Mouse (Mus musculus) kidney, embryonic 14.5 days (tissue): ENCODE data around the gene Tmtc4. TPM values are rescaled to one million over a fixed set of nuclear protein-coding genes. Genes with fewer than 3 reads are reported as not detected.

Source experiments
- ATAC-seq: fragments of 200-750 bp; cut with Nextera tagmentation; 2 replicates; pipeline ENCODE4 v1.8.0; 2017; ENCODE audit warnings: moderate number of reproducible peaks, mild to moderate bottlenecking, moderate TSS enrichment, moderate library complexity; ENCODE audit not compliant: low FRiP score, low TSS enrichment
- H3K27ac ChIP-seq: fragments of 300-500 bp; sonication (generic); 2 replicates; pipeline ENCODE4 v1.5.1; 2014; ENCODE audit warnings: low read depth, mild to moderate bottlenecking, low read length, moderate library complexity, mixed read lengths
- H3K27me3 ChIP-seq: fragments of 300-500 bp; sonication (generic); 2 replicates; pipeline ENCODE4 v1.6.1; 2014; ENCODE audit warnings: mild to moderate bottlenecking, low read length; ENCODE audit not compliant: control insufficient read depth, insufficient read depth
- H3K36me3 ChIP-seq: fragments of 300-500 bp; sonication (generic); 2 replicates; pipeline ENCODE4 v1.6.1; 2014; ENCODE audit warnings: low read length, mixed read lengths; ENCODE audit not compliant: control insufficient read depth, insufficient read depth
- H3K4me1 ChIP-seq: fragments of 300-500 bp; sonication (generic); 2 replicates; pipeline ENCODE4 v1.6.1; 2014; ENCODE audit warnings: low read length, mixed read lengths; ENCODE audit not compliant: control insufficient read depth, insufficient read depth
- H3K4me2 ChIP-seq: fragments of 300-500 bp; sonication (generic); replicated peaks from 2 replicates; pipeline ENCODE4 v1.6.1; 2014; ENCODE audit warnings: low read depth, mild to moderate bottlenecking, low read length
- H3K4me3 ChIP-seq: fragments of 300-500 bp; sonication (generic); 2 replicates; pipeline ENCODE4 v1.5.1; 2014; ENCODE audit warnings: mild to moderate bottlenecking, low read length
- H3K9ac ChIP-seq: fragments of 300-500 bp; sonication (generic); 2 replicates; pipeline ENCODE4 v1.6.1; 2014; ENCODE audit warnings: low read depth, mild to moderate bottlenecking, low read length, moderate library complexity
- H3K9me3 ChIP-seq: fragments of 300-500 bp; sonication (generic); 2 replicates; pipeline ENCODE4 v1.6.1; 2016; ENCODE audit warnings: low read length; ENCODE audit not compliant: control insufficient read depth
- WGBS: fragments of 180-500 bp; shearing (Covaris S2); extraction: QIAGEN DNeasy Blood & Tissue Kit; methylation state at CpG from one replicate; pipeline ENCODE4 v1.1.7; 2014; 5-methylcytosine and 5-hydroxymethylcytosine counted together
- polyA plus RNA-seq: library from polyadenylated mRNA; unstranded; fragments of >200 nt; fragmentation: Nextera tagmentation; extraction: Ambion mirVana; gene quantifications from 2 replicates; pipeline ENCODE4 v1.2.1, GENCODE M21; 2014

Gene Tmtc4
- 37.6 and 50.7 TPM in 2 replicates for polyA plus RNA-seq

GRCm38 (mm10) chr14:122983226-122984215 is at the start of gene Tmtc4:
Gene Tmtc4, minus strand, starts transcription at chr14:122984035.
- Histone ChIP-seq H3K9me3 (no peaks in the 10 kb centered on the region), H3K9ac (peak within 1 kb of the TSS; percentile 89), H3K4me2 (peak within 1 kb of the TSS; percentile 76), H3K27me3 (no peaks in the 10 kb centered on the region), H3K36me3 (no peaks in the 10 kb centered on the region), H3K4me3 (peak within 1 kb of the TSS; percentile 81), H3K27ac (peak within 1 kb of the TSS; percentile 93), H3K4me1 (peaks cover 15% of the 10 kb centered on the region)
- peak; percentile 99 for ATAC-seq
- 1% methylated on average over 42 of the region's 54 CpGs for WGBS

GRCm38 (mm10) chr14:123032435-123032834 is 48.6 kb upstream of the Tmtc4 start:
- Histone ChIP-seq H3K4me2 (no peak overlapping the region), H3K4me3 (no peak overlapping the region), H3K9ac (no peak overlapping the region), H3K4me1 (no peaks in the 10 kb centered on the region), H3K27me3 (no peaks in the 10 kb centered on the region), H3K36me3 (no peaks in the 10 kb centered on the region), H3K9me3 (0 out of 2 replicates have a peak, but pooled peaks cover 2% of the 10 kb centered on the region), H3K27ac (no peak overlapping the region)
- no peak for ATAC-seq
- WGBS = 63% methylated on average over 1 of the region's 1 CpGs

GRCm38 (mm10) chr14:123027876-123028275 is 44.0 kb upstream of the Tmtc4 start:
- Histone ChIP-seq H3K4me1 (no peaks in the 10 kb centered on the region), H3K4me3 (no peak overlapping the region), H3K36me3 (no peaks in the 10 kb centered on the region), H3K9ac (no peak overlapping the region), H3K27me3 (no peaks in the 10 kb centered on the region), H3K9me3 (0 out of 2 replicates have a peak, but pooled peaks cover 2% of the 10 kb centered on the region), H3K4me2 (no peak overlapping the region), H3K27ac (no peak overlapping the region)
- 0 out of 2 replicates have a peak, but pooled peaks have one; percentile 24 for ATAC-seq
- WGBS = 32% methylated on average over 2 of the region's 2 CpGs

GRCm38 (mm10) chr14:123022981-123023380 is 39.1 kb upstream of the Tmtc4 start:
- Histone ChIP-seq H3K27ac (no peak overlapping the region), H3K27me3 (no peaks in the 10 kb centered on the region), H3K4me1 (no peaks in the 10 kb centered on the region), H3K36me3 (no peaks in the 10 kb centered on the region), H3K9me3 (no peaks in the 10 kb centered on the region), H3K4me2 (no peak overlapping the region), H3K4me3 (no peak overlapping the region), H3K9ac (no peak overlapping the region)
- ATAC-seq = peak; percentile 85

DNA sequence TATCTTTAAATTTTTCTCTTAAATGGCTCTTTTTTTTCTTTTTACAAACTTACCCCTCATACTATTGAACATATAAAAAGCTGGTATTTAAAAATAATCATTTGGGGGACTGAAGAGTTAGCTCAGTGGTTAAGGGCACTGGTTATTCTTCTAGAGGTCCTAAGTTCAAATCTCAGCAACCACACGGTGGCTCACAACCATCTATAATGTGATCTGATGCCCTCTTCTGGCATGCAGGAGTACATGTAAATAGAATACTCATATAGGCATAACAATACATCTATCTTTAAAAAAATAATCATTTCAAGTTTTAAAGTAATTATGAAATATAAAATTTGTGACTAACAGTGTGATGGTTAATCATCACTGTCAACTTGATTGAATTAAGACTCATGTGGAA is 32.5 kb upstream of the Tmtc4 start:
- no peak overlapping the region for H3K9ac ChIP-seq
- H3K27ac ChIP-seq = no peak overlapping the region
- no peaks in the 10 kb centered on the region for H3K27me3 ChIP-seq
- no peaks in the 10 kb centered on the region for H3K36me3 ChIP-seq
- no peaks in the 10 kb centered on the region for H3K9me3 ChIP-seq
- ATAC-seq = no peak
- WGBS = 89% methylated on average over 1 of the region's 1 CpGs
- H3K4me2 ChIP-seq = no peak overlapping the region
- no peaks in the 10 kb centered on the region for H3K4me1 ChIP-seq
- H3K4me3 ChIP-seq = no peak overlapping the region

GRCm38 (mm10) chr14:123015687-123016086 is 31.9 kb upstream of the Tmtc4 start:
- H3K9ac ChIP-seq = no peak overlapping the region
- H3K27ac ChIP-seq = no peak overlapping the region
- H3K4me3 ChIP-seq = no peak overlapping the region
- H3K9me3 ChIP-seq = no peaks in the 10 kb centered on the region
- 87% methylated on average over 2 of the region's 2 CpGs for WGBS
- no peaks in the 10 kb centered on the region for H3K36me3 ChIP-seq
- no peaks in the 10 kb centered on the region for H3K4me1 ChIP-seq
- no peak for ATAC-seq
- no peak overlapping the region for H3K4me2 ChIP-seq
- H3K27me3 ChIP-seq = no peaks in the 10 kb centered on the region

GRCm38 (mm10) chr14:123009108-123010018 is 25.5 kb upstream of the Tmtc4 start:
- no peak overlapping the region for H3K27ac ChIP-seq
- no peak overlapping the region for H3K4me2 ChIP-seq
- 73% methylated on average over 18 of the region's 18 CpGs for WGBS
- H3K27me3 ChIP-seq = no peaks in the 10 kb centered on the region
- no peaks in the 10 kb centered on the region for H3K4me1 ChIP-seq
- no peaks in the 10 kb centered on the region for H3K36me3 ChIP-seq
- ATAC-seq = no peak
- no peaks in the 10 kb centered on the region for H3K9me3 ChIP-seq
- no peak overlapping the region for H3K4me3 ChIP-seq
- H3K9ac ChIP-seq = no peak overlapping the region

DNA sequence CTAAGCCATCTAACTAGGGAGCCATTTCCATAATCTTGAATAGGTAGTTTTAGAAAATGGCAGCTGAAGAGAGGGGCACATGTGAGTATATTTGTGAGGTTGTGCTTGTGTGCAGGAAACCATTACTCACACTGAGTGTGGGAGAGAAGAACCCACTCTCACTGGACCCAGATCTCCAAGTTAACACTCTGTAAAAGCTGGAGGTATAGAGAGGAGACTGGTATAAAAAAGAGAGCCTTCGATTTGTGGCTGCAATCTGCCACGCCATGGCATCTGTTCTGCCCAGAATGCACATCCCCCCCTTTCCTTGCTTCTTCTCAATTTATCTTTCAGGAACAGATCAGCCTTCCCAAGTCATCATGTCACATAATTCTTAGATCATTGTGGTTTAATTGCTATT is 24.8 kb upstream of the Tmtc4 start:
- no peaks in the 10 kb centered on the region for H3K4me1 ChIP-seq
- no peak overlapping the region for H3K4me2 ChIP-seq
- H3K9me3 ChIP-seq = no peaks in the 10 kb centered on the region
- no peak overlapping the region for H3K4me3 ChIP-seq
- no peaks in the 10 kb centered on the region for H3K27me3 ChIP-seq
- H3K9ac ChIP-seq = no peak overlapping the region
- no peaks in the 10 kb centered on the region for H3K36me3 ChIP-seq
- 83% methylated on average over 2 of the region's 2 CpGs for WGBS
- no peak for ATAC-seq
- no peak overlapping the region for H3K27ac ChIP-seq
